10 mouse cellular contexts compared by ENCODE assay signal in the genomic region with DNA sequence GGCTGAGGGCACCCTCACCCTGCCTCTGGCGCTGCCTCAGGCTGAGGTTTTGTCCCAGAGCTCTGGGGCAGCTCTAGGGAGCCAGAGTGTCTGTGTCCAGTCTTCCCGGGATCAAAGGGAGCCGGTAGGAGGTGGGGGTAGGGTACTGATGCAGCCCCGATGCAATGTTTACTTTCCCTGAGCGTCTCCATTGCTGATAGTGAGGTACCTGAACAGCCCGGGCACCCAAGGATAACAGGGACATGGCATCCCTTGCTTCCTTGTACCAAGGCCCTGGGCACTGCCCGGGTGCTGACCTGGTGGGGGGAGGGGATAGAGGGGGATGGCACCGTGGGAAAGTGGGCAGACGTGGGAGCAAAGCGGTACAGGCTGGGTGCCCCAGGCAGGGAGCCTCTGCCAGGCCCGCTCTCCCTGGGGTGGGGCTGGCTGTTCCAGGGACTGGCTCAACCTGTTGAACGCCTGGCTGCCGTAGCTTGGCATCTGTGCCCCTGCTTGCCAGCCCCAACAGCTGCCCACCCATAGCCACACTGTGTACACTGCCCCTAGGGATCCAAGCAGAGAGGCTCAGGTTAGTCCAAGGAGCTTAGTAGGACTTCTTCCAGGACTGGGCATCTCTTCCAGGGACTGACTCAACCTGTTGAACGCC. TPM values are rescaled to one million over a fixed set of nuclear protein-coding genes. Genes with fewer than 3 reads are reported as not detected.
A peak's percentile ranks its signal among the peaks of the same experiment; 100 is the strongest.
DNase-seq lines count a peak whose midpoint lies in the region; ATAC-seq and TF ChIP-seq lines count a peak whose summit lies in the region.
"Had no signal": no experiment of that assay in that cellular context is flagged by ENCODE, and none has a peak within 500 bp of the region (broad histone marks: within the 10 kb centered on the region; RNA-seq: fewer than 3 reads in every experiment).

No protein-coding gene starts in this region.

- TF ChIP-seq POLR2A in limb, embryonic 14.5 days (IDR thresholded peaks at IDR 0.05; ENCODE audit: borderline replicate concordance, extremely low read depth, insufficient read depth, insufficient read length), result no peak

- no peaks in the 10 kb centered on the region for H3K27me3 ChIP-seq in embryonic facial prominence, embryonic 12.5 days
- peaks cover 12% of the 10 kb centered on the region; the same call in 1 of the 2 replicates for H3K27me3 ChIP-seq in hindbrain, embryonic 10.5 days (ENCODE audit: insufficient read depth, poor library complexity, severe bottlenecking)
- no peaks in the 10 kb centered on the region for H3K27me3 ChIP-seq in limb, embryonic 14.5 days (ENCODE audit: control insufficient read depth, insufficient read depth, low read length)
- no peaks in the 10 kb centered on the region for H3K27me3 ChIP-seq in neural tube, embryonic 12.5 days (replicated peaks)

- H3K36me3 ChIP-seq in embryonic facial prominence, embryonic 12.5 days, result no peaks in the 10 kb centered on the region
- no peaks in the 10 kb centered on the region for H3K36me3 ChIP-seq in hindbrain, embryonic 10.5 days
- H3K36me3 ChIP-seq in limb, embryonic 14.5 days (ENCODE audit: control insufficient read depth, insufficient read depth, low read length), result 0 out of 2 replicates have a peak, but pooled peaks cover 4% of the 10 kb centered on the region
- H3K36me3 ChIP-seq in neural tube, embryonic 12.5 days, result no peaks in the 10 kb centered on the region
- H3K36me3 ChIP-seq: G1E had no signal

- H3K4me1 ChIP-seq in embryonic facial prominence, embryonic 12.5 days, result peaks cover 70% of the 10 kb centered on the region
- peaks cover 86% of the 10 kb centered on the region for H3K4me1 ChIP-seq in hindbrain, embryonic 10.5 days (replicated peaks)
- H3K4me1 ChIP-seq in limb, embryonic 14.5 days (ENCODE audit: control insufficient read depth, insufficient read depth, low read length), result peaks cover 68% of the 10 kb centered on the region
- H3K4me1 ChIP-seq in neural tube, embryonic 12.5 days, result peaks cover 75% of the 10 kb centered on the region

- DNase-seq in kidney, adult 11 months, result peak; percentile 69
- no peak for DNase-seq in kidney, adult 8-10 months
- DNase-seq in hindbrain, embryonic 10.5 days (ENCODE audit: low spot score), result no peak
- DNase-seq in limb, embryonic 14.5 days (ENCODE audit: low spot score), result no peak
- no peak for DNase-seq in ovary, postnatal 14 days (ENCODE audit: low spot score)
- no peak for DNase-seq in right cerebral cortex, postnatal 14 days

- peak overlapping the region; percentile 87 for H3K27ac ChIP-seq in embryonic facial prominence, embryonic 12.5 days
- H3K27ac ChIP-seq in hindbrain, embryonic 10.5 days, result peak overlapping the region; percentile 50
- H3K27ac ChIP-seq in limb, embryonic 14.5 days (replicated peaks; ENCODE audit: low read depth, low read length), result 0 out of 2 replicates have a peak overlapping the region, but pooled peaks have one; percentile 38
- no peak overlapping the region for H3K27ac ChIP-seq in neural tube, embryonic 12.5 days

- H3K9ac ChIP-seq in embryonic facial prominence, embryonic 12.5 days, result peak overlapping the region; percentile 99
- peak overlapping the region; percentile 56 for H3K9ac ChIP-seq in limb, embryonic 14.5 days (ENCODE audit: low read depth, low read length, severe bottlenecking)
- peak overlapping the region; percentile 97 for H3K9ac ChIP-seq in neural tube, embryonic 12.5 days

- no peaks in the 10 kb centered on the region for H3K9me3 ChIP-seq in embryonic facial prominence, embryonic 12.5 days
- no peaks in the 10 kb centered on the region for H3K9me3 ChIP-seq in hindbrain, embryonic 10.5 days
- H3K9me3 ChIP-seq in limb, embryonic 14.5 days (ENCODE audit: control insufficient read depth, low read length), result no peaks in the 10 kb centered on the region
- no peaks in the 10 kb centered on the region for H3K9me3 ChIP-seq in neural tube, embryonic 12.5 days
- H3K9me3 ChIP-seq: G1E had no signal

- H3K4me2 ChIP-seq in embryonic facial prominence, embryonic 12.5 days (replicated peaks), result peak overlapping the region; percentile 96
- H3K4me2 ChIP-seq in limb, embryonic 14.5 days (replicated peaks; ENCODE audit: low read depth, low read length, severe bottlenecking), result peak overlapping the region; percentile 69
- peak overlapping the region; percentile 94 for H3K4me2 ChIP-seq in neural tube, embryonic 12.5 days (replicated peaks)

- ATAC-seq in embryonic facial prominence, embryonic 12.5 days (ENCODE audit: insufficient number of reproducible peaks, insufficient read depth, low FRiP score, low TSS enrichment), result no peak
- ATAC-seq in limb, embryonic 14.5 days (ENCODE audit: low FRiP score, low read depth), result no peak
- no peak for ATAC-seq in neural tube, embryonic 12.5 days (ENCODE audit: low FRiP score, low read depth)

- peak overlapping the region; percentile 97 for H3K4me3 ChIP-seq in embryonic facial prominence, embryonic 12.5 days
- H3K4me3 ChIP-seq in hindbrain, embryonic 10.5 days, result peak overlapping the region; percentile 96
- H3K4me3 ChIP-seq in limb, embryonic 14.5 days (replicated peaks; ENCODE audit: low read length), result peak overlapping the region; percentile 97
- H3K4me3 ChIP-seq in neural tube, embryonic 12.5 days, result peak overlapping the region; percentile 97
- H3K4me3 ChIP-seq: erythroblast, embryonic 14.5 days had no signal

- WGBS in embryonic facial prominence, embryonic 12.5 days, result 26% methylated on average over 14 of the region's 14 CpGs
- 31% methylated on average over 14 of the region's 14 CpGs for WGBS in hindbrain, embryonic 10.5 days
- 26% methylated on average over 14 of the region's 14 CpGs for WGBS in limb, embryonic 14.5 days
- WGBS in neural tube, embryonic 12.5 days, result 33% methylated on average over 14 of the region's 14 CpGs

RNA-seq across cellular contexts. Expression of gene Bcl9l, which starts 3.0 kb away (rescaled TPM):
- 17.7 and 18.5 TPM in 2 replicates for polyA plus RNA-seq in embryonic facial prominence, embryonic 12.5 days (2016; fragmentation: Nextera tagmentation; extraction: Ambion mirVana)
- 4.6 and 7.3 TPM in 2 replicates for polyA plus RNA-seq in hindbrain, embryonic 10.5 days (2016; fragmentation: Nextera tagmentation; extraction: Ambion mirVana)
- 41.2 and 53.7 TPM in 2 replicates for polyA plus RNA-seq in limb, embryonic 14.5 days (2012; rRNA removed)
- polyA plus RNA-seq in limb, embryonic 14.5 days (2014; fragmentation: Nextera tagmentation; extraction: Ambion mirVana), result 20.5 and 22.7 TPM in 2 replicates
- polyA plus RNA-seq in neural tube, embryonic 12.5 days (2016; fragmentation: Nextera tagmentation; extraction: Ambion mirVana), result 9.3 and 10.9 TPM in 2 replicates

RNA-seq across cellular contexts. Expression of gene Upk2, which starts 30.9 kb away (rescaled TPM):
- 1.7 and 2.2 TPM in 2 replicates for polyA plus RNA-seq in embryonic facial prominence, embryonic 12.5 days (2016; fragmentation: Nextera tagmentation; extraction: Ambion mirVana)
- 0.14 TPM in 1 of 2 replicates, not detected in the other for polyA plus RNA-seq in hindbrain, embryonic 10.5 days (2016; fragmentation: Nextera tagmentation; extraction: Ambion mirVana)
- 0.33 and 0.91 TPM in 2 replicates for polyA plus RNA-seq in limb, embryonic 14.5 days (2012; rRNA removed)
- polyA plus RNA-seq in limb, embryonic 14.5 days (2014; fragmentation: Nextera tagmentation; extraction: Ambion mirVana), result 0.40 TPM in 1 of 2 replicates, not detected in the other
- polyA plus RNA-seq in neural tube, embryonic 12.5 days (2016; fragmentation: Nextera tagmentation; extraction: Ambion mirVana), result 0.35 TPM in 1 of 2 replicates, not detected in the other
- polyA plus RNA-seq: erythroblast, embryonic 14.5 days; G1E had no signal

RNA-seq across cellular contexts. Expression of gene Foxr1, which starts 44.7 kb away (rescaled TPM):
- not detected in 2 replicates for polyA plus RNA-seq in embryonic facial prominence, embryonic 12.5 days (2016; fragmentation: Nextera tagmentation; extraction: Ambion mirVana)
- polyA plus RNA-seq in hindbrain, embryonic 10.5 days (2016; fragmentation: Nextera tagmentation; extraction: Ambion mirVana), result not detected in 2 replicates
- not detected in 2 replicates for polyA plus RNA-seq in limb, embryonic 14.5 days (2012; rRNA removed)
- polyA plus RNA-seq in limb, embryonic 14.5 days (2014; fragmentation: Nextera tagmentation; extraction: Ambion mirVana), result not detected in 2 replicates
- not detected in 2 replicates for polyA plus RNA-seq in neural tube, embryonic 12.5 days (2016; fragmentation: Nextera tagmentation; extraction: Ambion mirVana)
- polyA plus RNA-seq: erythroblast, embryonic 14.5 days; G1E had no signal
